Mouse (Mus musculus): Measurements from ENCODE around the gene Polr2e. TPM values are rescaled to one million over a fixed set of nuclear protein-coding genes. Genes with fewer than 3 reads are reported as not detected.
A peak's percentile ranks its signal among the peaks of the same experiment; 100 is the strongest.

Gene Polr2e
- polyA plus RNA-seq, 1 experiment = 226 TPM

- WGBS = 96% methylated on average over 13 of the region's 13 CpGs
- H3K27me3 ChIP-seq (ENCODE audit: control insufficient read depth, insufficient read depth, low read length) = no peaks in the 10 kb centered on the region
- no peak overlapping the region for H3K4me3 ChIP-seq (ENCODE audit: control insufficient read depth, insufficient read depth, low read length)
- no peak overlapping the region for H3K27ac ChIP-seq (ENCODE audit: control insufficient read depth, insufficient read depth, low read length)
- TF ChIP-seq CTCF (IDR thresholded peaks at IDR 0.05; ENCODE audit: borderline replicate concordance, control insufficient read depth, extremely low read depth, insufficient read depth, low read length, poor library complexity) (no peak), POLR2A (IDR thresholded peaks at IDR 0.05; ENCODE audit: control insufficient read depth, extremely low read depth, insufficient read depth, low read length, poor library complexity) (no peak)
- H3K36me3 ChIP-seq (ENCODE audit: control insufficient read depth, insufficient read depth, low read length) = peaks cover 19% of the 10 kb centered on the region
- DNase-seq = no peak
- peaks cover 17% of the 10 kb centered on the region for H3K4me1 ChIP-seq (replicated peaks; ENCODE audit: control insufficient read depth, insufficient read depth, low read length)
These were observed 2.8 kb downstream of the Polr2e start for GRCm38 (mm10) chr10:80036832-80037231.

DNA sequence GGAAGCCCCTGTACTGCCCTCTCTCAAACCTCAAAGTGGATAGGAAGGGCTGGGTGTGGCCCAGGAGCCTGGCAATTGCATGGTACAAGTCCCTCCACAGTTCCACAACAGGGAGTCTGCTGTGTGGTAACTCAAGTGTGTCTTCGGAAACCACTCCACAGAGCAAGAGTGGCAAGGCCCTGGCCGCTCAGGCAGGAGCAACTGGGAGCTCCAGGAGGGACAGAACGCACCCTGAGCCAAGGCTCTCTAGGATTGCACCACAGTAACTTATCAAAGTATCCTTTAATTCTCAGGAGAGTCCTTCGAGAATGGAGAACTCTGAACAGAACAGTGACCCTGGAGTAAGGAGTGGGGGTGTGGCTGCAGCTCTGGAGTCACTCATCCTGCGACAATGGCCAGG, 3.9 kb downstream of the Polr2e start:
- WGBS = 94% methylated on average over 5 of the region's 5 CpGs
- Histone ChIP-seq H3K36me3 (ENCODE audit: control insufficient read depth, insufficient read depth, low read length) (peaks cover 30% of the 10 kb centered on the region), H3K4me3 (ENCODE audit: control insufficient read depth, insufficient read depth, low read length) (no peak overlapping the region), H3K27ac (ENCODE audit: control insufficient read depth, insufficient read depth, low read length) (no peak overlapping the region), H3K4me1 (replicated peaks; ENCODE audit: control insufficient read depth, insufficient read depth, low read length) (peaks cover 22% of the 10 kb centered on the region), H3K27me3 (ENCODE audit: control insufficient read depth, insufficient read depth, low read length) (no peaks in the 10 kb centered on the region)
- DNase-seq = no peak
- TF ChIP-seq POLR2A (IDR thresholded peaks at IDR 0.05; ENCODE audit: control insufficient read depth, extremely low read depth, insufficient read depth, low read length, poor library complexity) = no peak
- no peak for TF ChIP-seq CTCF (IDR thresholded peaks at IDR 0.05; ENCODE audit: borderline replicate concordance, control insufficient read depth, extremely low read depth, insufficient read depth, low read length, poor library complexity)

GRCm38 (mm10) chr10:80035148-80035547, 4.4 kb downstream of the Polr2e start:
- H3K27ac ChIP-seq (ENCODE audit: control insufficient read depth, insufficient read depth, low read length) = no peak overlapping the region

DNA sequence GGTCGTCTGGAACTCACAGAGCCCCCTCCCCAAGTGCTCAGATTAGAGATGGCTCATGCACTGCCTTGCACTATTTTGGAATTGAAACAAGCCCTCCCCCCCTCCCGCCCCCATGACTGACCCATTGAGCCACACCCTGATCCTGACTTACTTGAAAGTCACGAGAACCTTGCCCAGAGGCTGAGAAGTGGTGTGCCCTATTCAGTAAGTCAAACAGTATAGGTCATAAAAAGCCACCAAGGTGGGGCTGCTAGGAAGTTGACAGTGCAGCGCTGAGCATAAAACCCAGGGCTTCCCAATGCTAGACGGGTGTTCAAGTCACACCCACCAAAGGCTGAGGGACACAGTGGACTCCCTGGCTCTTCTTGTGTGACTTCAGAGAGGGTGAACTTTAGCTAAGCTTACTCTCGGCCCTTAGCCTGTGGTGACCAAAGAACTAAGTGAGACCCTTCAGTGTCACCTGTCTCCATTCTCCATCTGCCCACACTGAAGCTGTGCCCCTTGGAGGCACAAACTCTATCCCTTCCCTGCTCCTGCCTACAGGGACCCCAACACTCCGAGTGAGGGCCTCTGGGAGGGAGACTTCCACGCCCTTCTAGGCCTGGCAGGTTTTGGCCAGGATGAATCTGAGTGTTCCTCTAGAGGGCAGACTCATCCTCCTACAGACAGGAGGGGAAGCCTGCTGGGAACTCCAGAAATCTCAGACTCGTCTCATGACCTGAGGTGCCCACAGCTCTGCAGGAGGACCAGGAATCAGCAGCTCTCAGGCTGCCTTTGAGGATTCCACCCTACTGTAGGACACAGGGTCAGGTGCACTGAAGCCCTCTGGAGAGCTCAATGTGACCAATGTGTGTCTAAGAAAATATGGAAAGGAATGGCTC, 5.8 kb downstream of the Polr2e start:
- Histone ChIP-seq H3K36me3 (ENCODE audit: control insufficient read depth, insufficient read depth, low read length) (peaks cover 48% of the 10 kb centered on the region), H3K27ac (ENCODE audit: control insufficient read depth, insufficient read depth, low read length) (peak overlapping the region; percentile 48; the same call in 1 of the 2 replicates), H3K4me1 (replicated peaks; ENCODE audit: control insufficient read depth, insufficient read depth, low read length) (peaks cover 23% of the 10 kb centered on the region), H3K4me3 (ENCODE audit: control insufficient read depth, insufficient read depth, low read length) (no peak overlapping the region), H3K27me3 (ENCODE audit: control insufficient read depth, insufficient read depth, low read length) (no peaks in the 10 kb centered on the region)
- TF ChIP-seq CTCF (IDR thresholded peaks at IDR 0.05; ENCODE audit: borderline replicate concordance, control insufficient read depth, extremely low read depth, insufficient read depth, low read length, poor library complexity) (no peak), POLR2A (IDR thresholded peaks at IDR 0.05; ENCODE audit: control insufficient read depth, extremely low read depth, insufficient read depth, low read length, poor library complexity) (no peak)
- DNase-seq = no peak
- WGBS = 58% methylated on average over 9 of the region's 9 CpGs

More at GRCm38 (mm10) chr10:80035148-80035547, 4.4 kb downstream of the Polr2e start:
- Histone ChIP-seq H3K4me3 (ENCODE audit: control insufficient read depth, insufficient read depth, low read length) (no peak overlapping the region), H3K27me3 (ENCODE audit: control insufficient read depth, insufficient read depth, low read length) (no peaks in the 10 kb centered on the region), H3K36me3 (ENCODE audit: control insufficient read depth, insufficient read depth, low read length) (peaks cover 36% of the 10 kb centered on the region), H3K4me1 (replicated peaks; ENCODE audit: control insufficient read depth, insufficient read depth, low read length) (peaks cover 24% of the 10 kb centered on the region)
- 96% methylated on average over 8 of the region's 8 CpGs for WGBS
- no peak for DNase-seq
- TF ChIP-seq POLR2A (IDR thresholded peaks at IDR 0.05; ENCODE audit: control insufficient read depth, extremely low read depth, insufficient read depth, low read length, poor library complexity) (no peak), CTCF (IDR thresholded peaks at IDR 0.05; ENCODE audit: borderline replicate concordance, control insufficient read depth, extremely low read depth, insufficient read depth, low read length, poor library complexity) (no peak)

DNA sequence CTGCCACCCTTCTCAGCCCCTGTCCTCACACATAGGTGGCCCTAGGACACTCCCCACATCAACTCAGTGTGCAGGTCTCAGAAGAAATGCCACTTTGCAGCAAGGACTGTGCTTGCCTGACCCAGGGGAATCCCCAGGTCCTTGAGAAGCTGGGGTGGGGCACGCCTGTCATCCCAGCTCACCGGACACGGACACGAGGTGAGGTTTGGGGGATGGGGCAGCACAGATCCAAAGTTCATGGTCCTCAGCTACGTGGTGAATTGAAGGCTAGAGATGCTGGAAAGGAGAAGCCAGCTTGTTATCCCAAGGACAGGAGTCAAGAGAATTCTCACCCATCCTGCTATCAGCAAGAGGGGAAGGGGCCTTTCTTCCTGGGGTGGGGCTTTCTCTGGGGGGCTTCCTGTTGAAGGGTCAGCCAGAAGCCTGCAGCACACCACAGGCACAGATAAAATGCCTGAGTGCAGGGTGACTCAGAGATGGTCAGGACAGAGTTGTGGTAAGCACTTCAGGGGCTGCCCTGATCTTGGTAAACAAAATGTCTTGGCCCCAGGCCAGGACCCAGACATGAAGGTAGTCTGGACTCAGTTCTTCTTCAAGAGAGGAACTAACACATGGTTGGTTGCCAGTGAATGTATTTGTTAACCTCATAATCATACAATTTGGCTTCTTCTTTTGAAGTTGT, 6.7 kb downstream of the Polr2e start:
- Histone ChIP-seq H3K4me1 (replicated peaks; ENCODE audit: control insufficient read depth, insufficient read depth, low read length) (peaks cover 17% of the 10 kb centered on the region), H3K27me3 (ENCODE audit: control insufficient read depth, insufficient read depth, low read length) (no peaks in the 10 kb centered on the region), H3K36me3 (ENCODE audit: control insufficient read depth, insufficient read depth, low read length) (peaks cover 57% of the 10 kb centered on the region), H3K27ac (ENCODE audit: control insufficient read depth, insufficient read depth, low read length) (peak overlapping the region; percentile 64; the same call in 1 of the 2 replicates), H3K4me3 (ENCODE audit: control insufficient read depth, insufficient read depth, low read length) (no peak overlapping the region)
- TF ChIP-seq CTCF (IDR thresholded peaks at IDR 0.05; ENCODE audit: borderline replicate concordance, control insufficient read depth, extremely low read depth, insufficient read depth, low read length, poor library complexity) (no peak), POLR2A (IDR thresholded peaks at IDR 0.05; ENCODE audit: control insufficient read depth, extremely low read depth, insufficient read depth, low read length, poor library complexity) (no peak)
- DNase-seq = no peak
- WGBS = 49% methylated on average over 5 of the region's 5 CpGs

DNA sequence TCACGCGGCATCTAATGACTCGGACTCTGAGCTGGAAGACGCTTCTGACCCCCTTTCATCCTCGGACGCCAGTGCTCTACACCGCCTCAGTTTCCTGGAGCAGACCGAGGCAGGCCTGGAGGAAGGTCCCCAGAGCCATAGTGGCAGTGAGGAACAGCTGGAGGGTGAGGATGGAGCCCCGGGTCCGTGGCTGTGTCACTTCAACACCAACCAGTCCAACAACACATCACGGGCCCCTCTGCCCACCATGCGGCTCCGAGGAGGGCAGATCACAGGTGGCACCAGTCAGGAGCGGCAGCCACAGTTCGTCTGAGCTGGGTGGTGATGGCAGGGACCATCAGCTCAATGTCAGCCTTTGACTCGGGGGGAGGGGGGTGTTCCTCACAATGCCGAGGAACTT, 8.9 kb downstream of the Polr2e start:
- WGBS = 92% methylated on average over 17 of the region's 17 CpGs
- DNase-seq = no peak
- Histone ChIP-seq H3K4me1 (replicated peaks; ENCODE audit: control insufficient read depth, insufficient read depth, low read length) (peaks cover 18% of the 10 kb centered on the region), H3K27ac (ENCODE audit: control insufficient read depth, insufficient read depth, low read length) (no peak overlapping the region), H3K36me3 (ENCODE audit: control insufficient read depth, insufficient read depth, low read length) (peaks cover 70% of the 10 kb centered on the region), H3K27me3 (ENCODE audit: control insufficient read depth, insufficient read depth, low read length) (no peaks in the 10 kb centered on the region), H3K4me3 (ENCODE audit: control insufficient read depth, insufficient read depth, low read length) (no peak overlapping the region)
- no peak for TF ChIP-seq CTCF (IDR thresholded peaks at IDR 0.05; ENCODE audit: borderline replicate concordance, control insufficient read depth, extremely low read depth, insufficient read depth, low read length, poor library complexity)
- no peak for TF ChIP-seq POLR2A (IDR thresholded peaks at IDR 0.05; ENCODE audit: control insufficient read depth, extremely low read depth, insufficient read depth, low read length, poor library complexity)

Data from thymus, adult 2 months (tissue).